Mouse (Mus musculus): Measurements from ENCODE around the gene Stx1b. TPM values are rescaled to one million over a fixed set of nuclear protein-coding genes. Genes with fewer than 3 reads are reported as not detected.

Gene Stx1b
- polyA plus RNA-seq, 1 experiment from 2014 or later, result 34.5 TPM

DNA sequence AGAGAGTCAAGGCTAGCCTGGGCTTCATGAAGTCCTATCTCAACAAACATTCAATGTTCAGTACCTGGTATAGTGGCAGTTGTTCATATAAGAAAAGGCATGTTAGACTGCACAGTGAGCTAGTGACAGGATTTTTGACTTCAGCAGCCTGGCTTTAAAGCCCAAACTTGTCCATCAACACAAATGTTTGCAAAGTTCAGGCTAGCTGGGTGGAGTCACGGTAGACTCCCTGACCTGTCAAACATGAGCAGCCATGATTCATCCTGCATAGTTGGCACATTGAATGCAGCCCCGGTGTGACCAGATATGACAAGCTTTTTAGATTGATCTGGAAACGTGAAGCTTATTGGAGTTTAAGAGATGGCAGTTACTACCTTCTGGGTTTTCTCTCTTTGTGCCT, 52.3 kb downstream of the Stx1b start:
- Histone ChIP-seq H3K36me3 (peaks cover 10% of the 10 kb centered on the region), H3K4me1 (peaks cover 33% of the 10 kb centered on the region), H3K27ac (replicated peaks) (no peak overlapping the region), H3K9me3 (no peaks in the 10 kb centered on the region), H3K27me3 (no peaks in the 10 kb centered on the region), H3K4me2 (replicated peaks) (no peak overlapping the region), H3K4me3 (no peak overlapping the region), H3K9ac (replicated peaks) (no peak overlapping the region)
- no peak for ATAC-seq (replicated peaks)
- WGBS, result 88% methylated on average over 3 of the region's 3 CpGs

DNA sequence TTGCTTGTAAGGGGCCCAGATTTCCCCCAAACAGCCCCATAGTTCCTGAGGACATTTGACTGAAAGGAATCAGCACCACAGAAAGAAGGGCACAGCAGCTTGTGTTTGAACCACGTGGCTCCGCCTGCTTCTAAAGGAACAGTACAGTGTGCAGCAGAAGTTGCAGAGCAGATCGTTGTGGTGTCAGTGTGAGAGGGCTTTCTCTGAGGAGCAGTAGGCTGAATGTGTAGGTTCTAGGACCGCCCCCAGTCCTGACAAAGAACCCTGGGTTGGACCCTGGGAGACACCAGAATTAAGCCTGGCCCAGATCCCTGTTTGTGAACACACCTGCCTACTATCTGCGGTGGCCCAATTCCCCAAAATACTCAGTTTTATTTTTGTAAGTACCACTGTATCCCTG, 53.1 kb downstream of the Stx1b start:
- Histone ChIP-seq H3K4me3 (no peak overlapping the region), H3K9ac (replicated peaks) (no peak overlapping the region), H3K36me3 (peaks cover 18% of the 10 kb centered on the region), H3K27me3 (no peaks in the 10 kb centered on the region), H3K4me2 (replicated peaks) (no peak overlapping the region), H3K27ac (replicated peaks) (no peak overlapping the region), H3K4me1 (peaks cover 33% of the 10 kb centered on the region), H3K9me3 (no peaks in the 10 kb centered on the region)
- 76% methylated on average over 5 of the region's 5 CpGs for WGBS
- ATAC-seq (replicated peaks), result no peak

DNA sequence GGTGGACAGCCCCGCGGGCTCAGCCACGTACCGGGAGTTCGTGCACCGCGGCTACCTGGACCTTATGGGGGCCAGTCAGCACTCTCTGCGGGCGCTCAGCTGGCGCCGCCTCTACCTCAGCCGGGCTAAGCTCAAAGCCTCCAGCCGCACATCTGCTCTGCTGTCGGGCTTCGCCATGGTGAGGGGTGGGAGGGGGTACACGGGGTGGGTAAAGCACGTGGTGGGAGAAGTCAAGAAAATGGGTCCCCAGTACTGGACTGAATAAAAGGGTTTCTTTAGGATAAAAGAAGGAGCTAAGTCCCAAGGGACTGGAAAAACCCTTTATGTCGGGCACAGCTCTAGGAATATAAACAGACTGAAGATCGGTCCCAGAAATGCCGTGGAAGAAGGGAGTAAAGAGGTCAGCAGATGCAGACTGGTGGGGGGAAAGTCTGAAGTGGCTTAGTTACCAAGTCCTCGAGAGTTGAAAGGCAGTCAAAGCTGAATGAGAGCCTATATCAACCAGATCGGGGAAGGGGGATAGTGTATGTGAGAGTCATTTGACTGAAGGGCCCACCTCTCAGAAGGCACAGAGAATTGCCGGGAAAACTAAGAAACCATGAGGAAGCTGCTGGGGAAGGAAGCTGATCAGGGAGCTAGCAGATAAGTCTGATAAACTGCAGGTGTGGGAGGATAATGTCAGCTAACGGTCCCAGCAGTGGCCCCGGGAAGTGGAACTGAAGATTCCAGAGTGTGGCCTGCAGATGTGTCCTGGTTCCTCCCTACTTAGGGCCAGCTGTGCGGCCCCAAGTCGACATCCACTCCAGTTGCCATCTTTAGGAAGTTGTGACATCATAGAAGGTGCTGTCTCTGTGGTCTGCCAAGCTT, 54.1 kb downstream of the Stx1b start:
- Histone ChIP-seq H3K36me3 (peaks cover 28% of the 10 kb centered on the region), H3K4me3 (peak overlapping the region; percentile 45), H3K9me3 (no peaks in the 10 kb centered on the region), H3K4me2 (replicated peaks) (peak overlapping the region; percentile 67), H3K9ac (replicated peaks) (peak overlapping the region; percentile 52), H3K4me1 (peaks cover 30% of the 10 kb centered on the region), H3K27ac (replicated peaks) (peak overlapping the region; percentile 79), H3K27me3 (no peaks in the 10 kb centered on the region)
- ATAC-seq (replicated peaks), result peak; percentile 11
- 5% methylated on average over 27 of the region's 27 CpGs for WGBS

DNA sequence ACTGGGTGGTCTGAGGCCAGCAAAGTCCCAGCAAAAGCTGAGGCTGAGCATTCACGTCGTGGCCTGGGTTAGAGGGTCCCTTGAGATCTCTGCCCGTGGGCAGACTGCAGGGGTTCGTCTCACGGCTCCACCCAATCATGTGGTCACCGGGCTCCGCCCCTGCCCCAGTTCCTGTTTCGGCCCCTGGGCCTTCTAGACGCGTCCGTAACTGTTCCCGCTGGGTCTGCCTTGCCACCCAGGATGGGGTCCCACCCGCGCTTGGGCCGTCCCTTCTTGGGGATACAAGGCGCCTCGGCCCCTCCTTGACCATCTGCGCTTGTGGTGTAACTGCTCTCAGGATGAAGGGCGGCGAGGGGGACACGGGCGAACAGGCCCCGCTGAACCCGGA, 54.7 kb downstream of the Stx1b start, which contains the start of gene Orai3:
TSS of gene Orai3 (plus strand) at position 165 of the 388 bp plus-strand sequence.
- peaks cover 30% of the 10 kb centered on the region for H3K4me1 ChIP-seq
- H3K36me3 ChIP-seq, result peaks cover 34% of the 10 kb centered on the region
- peak within 1 kb of the TSS; percentile 67 for H3K4me2 ChIP-seq (replicated peaks)
- H3K27ac ChIP-seq (replicated peaks), result peak within 1 kb of the TSS; percentile 79
- H3K9ac ChIP-seq (replicated peaks), result peak within 1 kb of the TSS; percentile 52
- H3K4me3 ChIP-seq, result peak within 1 kb of the TSS; percentile 45
- 1% methylated on average over 24 of the region's 24 CpGs for WGBS
- ATAC-seq (replicated peaks), result peak; percentile 50
- H3K27me3 ChIP-seq, result no peaks in the 10 kb centered on the region
- H3K9me3 ChIP-seq, result no peaks in the 10 kb centered on the region

DNA sequence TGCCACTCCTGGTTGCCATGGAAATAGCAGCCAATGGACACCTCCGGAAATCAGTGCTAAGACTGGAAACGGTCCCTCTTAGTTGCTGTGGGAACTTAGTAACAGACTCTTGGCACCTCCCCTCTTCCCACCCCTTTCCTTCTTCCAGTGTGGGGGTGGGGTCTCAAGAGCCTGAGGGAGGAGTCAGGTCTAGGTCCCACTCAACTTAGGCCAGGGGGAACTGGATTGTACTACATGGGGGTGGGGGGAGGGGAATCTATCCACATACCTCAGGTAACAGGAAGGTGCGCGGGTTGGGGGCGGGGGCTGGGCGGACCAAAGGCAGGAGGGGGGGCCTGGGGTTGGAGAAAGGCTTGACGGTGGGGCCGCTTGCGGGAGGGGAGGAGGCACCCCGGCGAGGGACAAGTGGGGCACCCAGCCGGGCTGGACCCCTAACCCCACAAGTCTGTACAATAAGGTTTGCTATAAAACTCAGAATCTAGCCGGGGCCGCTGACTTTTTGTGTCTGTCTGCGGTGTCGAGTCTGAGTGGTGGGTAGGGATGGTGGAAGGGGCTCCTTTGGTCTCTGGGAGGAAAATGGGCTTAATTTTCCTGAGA, 55.3 kb downstream of the Stx1b start:
- 2% methylated on average over 16 of the region's 16 CpGs for WGBS
- H3K27me3 ChIP-seq, result no peaks in the 10 kb centered on the region
- H3K4me2 ChIP-seq (replicated peaks), result peak overlapping the region; percentile 67
- peaks cover 30% of the 10 kb centered on the region for H3K4me1 ChIP-seq
- H3K36me3 ChIP-seq, result peaks cover 39% of the 10 kb centered on the region
- peak overlapping the region; percentile 52; the same call in 1 of the 2 replicates for H3K9ac ChIP-seq (replicated peaks)
- peak overlapping the region; percentile 79 for H3K27ac ChIP-seq (replicated peaks)
- peak; percentile 91 for ATAC-seq (replicated peaks)
- peak overlapping the region; percentile 45 for H3K4me3 ChIP-seq
- H3K9me3 ChIP-seq, result no peaks in the 10 kb centered on the region

DNA sequence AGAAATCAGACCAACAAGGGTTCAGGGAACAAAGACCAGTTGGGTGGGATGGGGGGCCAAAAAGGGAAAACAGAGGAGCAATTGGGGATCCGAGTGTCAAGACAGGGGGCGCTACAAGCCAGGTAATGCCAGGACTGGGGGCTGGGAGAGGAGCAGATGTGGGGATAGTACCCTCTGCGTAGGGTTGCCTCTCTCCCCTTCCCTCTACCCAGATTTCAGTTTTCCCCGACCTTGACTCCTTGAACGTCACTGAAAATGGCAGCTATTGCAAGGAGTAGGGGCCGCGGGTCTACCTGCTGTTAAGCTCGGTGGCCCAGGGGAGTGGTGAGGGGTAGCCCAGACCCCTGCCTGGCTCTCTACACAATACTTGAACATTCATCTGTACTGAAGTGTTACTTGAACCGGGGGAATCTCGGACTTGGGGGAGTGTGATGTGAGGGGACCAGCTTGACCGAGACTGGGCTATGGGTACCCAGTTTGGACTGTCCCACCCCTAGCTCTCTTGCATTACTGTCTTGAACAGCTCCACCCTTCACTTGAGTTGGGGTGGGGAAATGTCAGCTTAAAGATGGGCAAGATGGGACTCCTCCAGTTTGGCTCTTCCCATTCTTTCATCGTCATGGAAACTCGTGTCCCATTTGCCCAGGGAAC, 55.9 kb downstream of the Stx1b start:
- ATAC-seq (replicated peaks), result no peak; the same call in 1 of the 2 replicates
- Histone ChIP-seq H3K4me3 (peak overlapping the region; percentile 45; the same call in 1 of the 2 replicates), H3K9me3 (no peaks in the 10 kb centered on the region), H3K9ac (replicated peaks) (no peak overlapping the region), H3K4me2 (replicated peaks) (peak overlapping the region; percentile 67; the same call in 1 of the 2 replicates), H3K27me3 (no peaks in the 10 kb centered on the region), H3K27ac (replicated peaks) (peak overlapping the region; percentile 64), H3K4me1 (peaks cover 30% of the 10 kb centered on the region), H3K36me3 (peaks cover 46% of the 10 kb centered on the region)
- WGBS, result 45% methylated on average over 13 of the region's 13 CpGs

DNA sequence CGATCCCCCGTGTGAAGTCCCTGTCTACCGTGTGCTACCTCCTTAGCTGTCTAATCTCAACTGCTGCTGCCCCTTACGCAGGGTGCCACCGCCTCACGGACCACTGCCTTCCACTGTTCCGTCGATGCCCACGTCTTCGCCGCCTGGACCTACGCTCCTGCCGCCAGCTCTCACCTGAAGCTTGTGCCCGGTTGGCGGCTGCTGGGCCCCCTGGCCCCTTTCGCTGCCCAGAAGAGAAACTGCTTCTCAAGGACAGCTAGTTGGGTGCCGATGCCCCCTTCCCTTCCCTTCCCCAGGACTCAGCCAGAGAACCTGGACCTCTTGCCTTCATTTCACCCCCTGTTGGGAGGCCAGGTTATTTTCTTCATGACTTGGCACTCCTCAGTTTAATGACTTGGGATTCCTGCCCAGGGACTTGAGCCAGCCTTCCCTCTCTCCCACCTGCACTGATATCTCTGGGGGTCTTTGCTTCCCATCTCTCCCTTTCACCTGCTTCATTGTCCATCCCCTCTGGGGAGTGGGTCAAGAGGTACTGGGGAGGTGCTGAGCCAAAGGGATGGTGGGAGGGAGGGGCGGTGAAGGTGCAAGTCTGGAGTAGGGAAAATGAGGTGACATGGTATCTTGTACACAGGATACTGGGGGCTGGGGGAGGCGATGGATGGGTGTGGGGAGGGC, 56.5 kb downstream of the Stx1b start:
- WGBS, result 94% methylated on average over 19 of the region's 19 CpGs
- Histone ChIP-seq H3K9me3 (no peaks in the 10 kb centered on the region), H3K9ac (replicated peaks) (no peak overlapping the region), H3K4me3 (no peak overlapping the region), H3K4me2 (replicated peaks) (no peak overlapping the region), H3K36me3 (peaks cover 50% of the 10 kb centered on the region), H3K27me3 (no peaks in the 10 kb centered on the region), H3K27ac (replicated peaks) (peak overlapping the region; percentile 64; the same call in 1 of the 2 replicates), H3K4me1 (peaks cover 30% of the 10 kb centered on the region)
- ATAC-seq (replicated peaks), result no peak

DNA sequence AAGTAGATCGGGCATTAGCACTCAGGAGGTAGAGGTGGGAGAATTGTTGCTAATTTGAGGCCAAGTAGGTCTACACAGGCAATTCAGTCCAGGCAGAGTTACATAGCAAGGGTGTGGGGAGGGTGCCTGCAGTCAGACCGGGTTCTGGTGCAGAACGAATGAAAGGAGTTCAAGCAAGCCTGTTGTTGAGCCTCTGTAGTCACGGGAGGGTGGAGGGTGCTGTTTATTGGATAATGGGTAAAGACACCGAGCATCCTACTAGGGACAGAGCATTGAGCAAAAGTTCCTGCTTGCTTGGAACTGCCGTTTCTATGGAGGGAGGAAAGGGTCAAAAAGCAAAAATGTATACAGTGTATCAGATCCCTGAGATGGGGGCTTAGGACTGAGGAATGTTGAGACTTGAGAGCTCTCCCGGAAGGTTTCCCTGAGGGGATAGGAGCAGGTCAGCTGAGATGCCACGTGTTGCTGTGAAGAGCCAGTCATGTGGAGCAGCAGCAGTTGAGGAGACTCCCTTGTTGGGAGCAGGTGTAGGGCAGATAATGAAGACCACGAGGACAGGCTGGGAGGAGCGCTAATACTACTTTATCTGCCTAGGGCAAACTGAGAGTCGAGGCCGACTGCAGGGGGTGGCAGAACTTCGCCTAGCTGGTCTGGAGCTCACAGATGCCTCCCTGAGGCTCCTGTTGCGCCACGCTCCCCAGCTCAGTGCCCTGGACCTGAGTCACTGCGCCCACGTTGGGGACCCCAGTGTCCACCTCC, 57.3 kb downstream of the Stx1b start:
- H3K9ac ChIP-seq (replicated peaks), result no peak overlapping the region
- H3K4me3 ChIP-seq, result no peak overlapping the region
- WGBS, result 82% methylated on average over 17 of the region's 17 CpGs
- H3K36me3 ChIP-seq, result peaks cover 56% of the 10 kb centered on the region
- ATAC-seq (replicated peaks), result no peak
- H3K4me1 ChIP-seq, result peaks cover 30% of the 10 kb centered on the region
- H3K27ac ChIP-seq (replicated peaks), result no peak overlapping the region
- H3K9me3 ChIP-seq, result no peaks in the 10 kb centered on the region
- H3K4me2 ChIP-seq (replicated peaks), result no peak overlapping the region
- no peaks in the 10 kb centered on the region for H3K27me3 ChIP-seq

DNA sequence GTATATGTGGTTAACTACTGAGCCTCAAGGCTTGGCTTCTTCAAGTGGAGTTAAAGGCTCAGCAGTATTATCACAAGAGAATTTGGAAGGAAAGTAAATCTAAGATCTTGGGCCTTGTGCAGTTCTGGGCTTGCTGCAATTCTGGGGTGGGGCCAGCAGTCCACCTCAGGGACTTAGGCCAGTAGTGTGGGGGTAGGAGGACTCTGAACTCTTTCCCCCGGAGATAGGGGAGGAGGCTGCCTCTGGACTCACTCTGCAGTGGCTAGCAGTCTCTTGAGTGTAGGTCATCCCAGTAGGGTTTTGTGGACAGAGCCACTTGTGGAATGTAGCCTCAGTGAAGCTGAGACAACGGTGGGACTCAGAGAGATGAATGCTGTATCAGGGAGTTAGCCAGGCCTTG, 58.6 kb downstream of the Stx1b start:
- Histone ChIP-seq H3K27ac (replicated peaks) (no peak overlapping the region), H3K36me3 (peaks cover 65% of the 10 kb centered on the region), H3K4me1 (peaks cover 25% of the 10 kb centered on the region), H3K4me3 (no peak overlapping the region), H3K9ac (replicated peaks) (no peak overlapping the region), H3K4me2 (replicated peaks) (no peak overlapping the region), H3K9me3 (no peaks in the 10 kb centered on the region), H3K27me3 (no peaks in the 10 kb centered on the region)
- ATAC-seq (replicated peaks), result no peak
- WGBS, result 96% methylated on average over 2 of the region's 2 CpGs

DNA sequence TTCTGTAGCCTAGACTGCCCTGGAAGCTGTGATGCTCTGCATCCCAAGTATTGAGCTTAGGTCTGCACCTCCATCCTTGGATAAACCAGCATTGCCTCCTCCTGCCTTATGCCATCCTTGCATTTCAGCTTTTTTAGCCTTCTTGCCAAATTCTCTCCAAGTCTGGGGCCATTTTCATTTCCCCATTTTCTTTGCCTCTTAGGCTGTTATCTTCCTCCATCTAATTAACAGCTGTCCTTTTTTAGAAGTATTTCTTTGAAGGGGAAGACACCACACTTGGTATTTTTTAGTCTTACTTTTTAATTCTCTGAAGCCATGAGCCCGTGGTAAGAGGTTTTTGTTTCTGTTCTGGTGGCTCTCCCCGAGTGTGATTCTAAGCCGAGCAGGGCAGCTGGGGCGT, 60.7 kb downstream of the Stx1b start:
- Histone ChIP-seq H3K9me3 (no peaks in the 10 kb centered on the region), H3K9ac (replicated peaks) (no peak overlapping the region), H3K36me3 (peaks cover 75% of the 10 kb centered on the region), H3K27ac (replicated peaks) (no peak overlapping the region), H3K27me3 (no peaks in the 10 kb centered on the region), H3K4me1 (peaks cover 5% of the 10 kb centered on the region), H3K4me2 (replicated peaks) (no peak overlapping the region), H3K4me3 (no peak overlapping the region)
- WGBS, result 88% methylated on average over 4 of the region's 4 CpGs
- ATAC-seq (replicated peaks), result no peak

DNA sequence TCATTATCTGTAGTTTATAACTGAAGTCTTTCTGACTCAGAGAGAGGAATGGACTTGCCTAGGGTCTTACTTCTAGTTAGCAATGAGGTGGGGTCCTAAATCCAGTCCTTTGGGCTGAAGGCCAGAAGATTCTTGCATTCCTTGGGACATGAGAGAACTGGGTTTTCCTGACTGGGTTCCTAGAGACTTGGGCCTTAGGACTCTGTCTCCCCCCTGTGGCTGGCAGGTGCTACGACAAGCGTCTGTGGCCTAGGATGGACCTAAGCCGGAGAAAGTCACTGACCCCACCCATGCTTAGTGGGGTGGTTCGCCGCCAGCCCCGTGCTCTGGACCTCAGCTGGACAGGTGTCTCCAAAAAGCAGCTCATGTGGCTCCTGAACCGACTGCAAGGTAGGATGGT, 63.3 kb downstream of the Stx1b start:
- Histone ChIP-seq H3K9me3 (no peaks in the 10 kb centered on the region), H3K27me3 (no peaks in the 10 kb centered on the region), H3K9ac (replicated peaks) (no peak overlapping the region), H3K4me3 (no peak overlapping the region), H3K27ac (replicated peaks) (no peak overlapping the region), H3K4me2 (replicated peaks) (no peak overlapping the region), H3K4me1 (no peaks in the 10 kb centered on the region), H3K36me3 (peaks cover 74% of the 10 kb centered on the region)
- ATAC-seq (replicated peaks), result no peak
- WGBS, result 46% methylated on average over 7 of the region's 7 CpGs
